Mouse (Mus musculus) neural tube, embryonic 11.5 days (tissue): ENCODE measurements around the gene Chmp1a. TPM values are rescaled to one million over a fixed set of nuclear protein-coding genes. Genes with fewer than 3 reads are reported as not detected.

Source experiments
- ATAC-seq: fragments of 200-750 bp; cut with Nextera tagmentation; 2 replicates; pipeline ENCODE4 v1.8.0; 2017; ENCODE audit warnings: moderate number of reproducible peaks, mild to moderate bottlenecking, moderate TSS enrichment, moderate library complexity; ENCODE audit not compliant: insufficient read depth, low FRiP score, low TSS enrichment
- DNase-seq: peaks from one replicate; pipeline ENCODE4 v3.0.0-alpha.2; 2015; ENCODE audit warnings: low spot score
- H3K27ac ChIP-seq: fragments of 300-500 bp; sonication (generic); 2 replicates; pipeline ENCODE4 v1.5.1; 2014; ENCODE audit warnings: low read depth, mild to moderate bottlenecking, low read length
- H3K27me3 ChIP-seq: fragments of 300-500 bp; sonication (generic); 2 replicates; pipeline ENCODE4 v1.6.1; 2014; ENCODE audit warnings: mild to moderate bottlenecking, low read length, mixed read lengths; ENCODE audit not compliant: control insufficient read depth, insufficient read depth
- H3K36me3 ChIP-seq: fragments of 300-500 bp; sonication (generic); 2 replicates; pipeline ENCODE4 v1.6.1; 2014; ENCODE audit warnings: mild to moderate bottlenecking, low read length, moderate library complexity, mixed read lengths; ENCODE audit not compliant: control insufficient read depth, insufficient read depth
- H3K4me1 ChIP-seq: fragments of 300-500 bp; sonication (generic); 2 replicates; pipeline ENCODE4 v1.6.1; 2014; ENCODE audit warnings: low read length, mixed read lengths; ENCODE audit not compliant: control insufficient read depth, insufficient read depth
- H3K4me2 ChIP-seq: fragments of 300-500 bp; sonication (generic); 2 replicates; pipeline ENCODE4 v1.6.1; 2014; ENCODE audit warnings: low read depth, mild to moderate bottlenecking, moderate library complexity
- H3K4me3 ChIP-seq: fragments of 300-500 bp; sonication (generic); 2 replicates; pipeline ENCODE4 v1.5.1; 2014; ENCODE audit warnings: low read depth, low read length
- H3K9ac ChIP-seq: fragments of 300-500 bp; sonication (generic); 2 replicates; pipeline ENCODE4 v1.6.1; 2014; ENCODE audit warnings: mild to moderate bottlenecking, low read length
- H3K9me3 ChIP-seq: fragments of 300-500 bp; sonication (generic); 2 replicates; pipeline ENCODE4 v1.6.1; 2016; ENCODE audit warnings: low read length; ENCODE audit not compliant: control insufficient read depth
- WGBS: fragments of 180-500 bp; shearing (Covaris S2); extraction: QIAGEN DNeasy Blood & Tissue Kit; methylation state at CpG from one replicate; pipeline ENCODE4 v1.1.7; 2014; 5-methylcytosine and 5-hydroxymethylcytosine counted together
- polyA plus RNA-seq: library from polyadenylated mRNA; unstranded; fragments of >200 nt; fragmentation: Nextera tagmentation; extraction: Ambion mirVana; gene quantifications from 2 replicates; pipeline ENCODE4 v1.2.1, GENCODE M21; 2014

Chmp1a gene
- polyA plus RNA-seq, 1 experiment from 2014 or later: 110 TPM

DNA sequence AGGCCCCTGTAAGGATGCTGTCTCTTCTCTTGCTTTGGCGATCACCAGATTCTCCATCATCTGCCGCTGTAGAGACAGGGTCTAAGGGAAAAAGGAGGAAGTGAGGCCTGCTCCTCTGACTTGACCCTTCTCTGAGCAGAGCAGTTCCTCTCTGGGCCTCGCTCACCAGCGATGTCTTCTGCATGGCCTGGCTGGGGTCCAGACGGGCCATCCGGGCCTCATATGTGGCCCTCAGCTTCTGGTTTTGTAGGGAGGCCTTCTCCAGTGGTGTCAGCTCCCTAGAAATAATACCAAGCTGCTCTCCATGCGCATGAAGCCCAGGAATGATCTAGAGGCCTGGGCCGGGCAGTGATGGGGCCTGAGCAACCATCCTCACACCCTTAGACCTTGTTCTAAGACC, 36.0 kb upstream of the Chmp1a start:
- WGBS: 94% methylated on average over 8 of the region's 8 CpGs
- no peak for ATAC-seq
- Histone ChIP-seq H3K36me3 (peaks cover 26% of the 10 kb centered on the region), H3K9me3 (no peaks in the 10 kb centered on the region), H3K27me3 (no peaks in the 10 kb centered on the region), H3K9ac (no peak overlapping the region), H3K27ac (no peak overlapping the region), H3K4me3 (no peak overlapping the region), H3K4me1 (peaks cover 8% of the 10 kb centered on the region), H3K4me2 (no peak overlapping the region)
- no peak for DNase-seq

DNA sequence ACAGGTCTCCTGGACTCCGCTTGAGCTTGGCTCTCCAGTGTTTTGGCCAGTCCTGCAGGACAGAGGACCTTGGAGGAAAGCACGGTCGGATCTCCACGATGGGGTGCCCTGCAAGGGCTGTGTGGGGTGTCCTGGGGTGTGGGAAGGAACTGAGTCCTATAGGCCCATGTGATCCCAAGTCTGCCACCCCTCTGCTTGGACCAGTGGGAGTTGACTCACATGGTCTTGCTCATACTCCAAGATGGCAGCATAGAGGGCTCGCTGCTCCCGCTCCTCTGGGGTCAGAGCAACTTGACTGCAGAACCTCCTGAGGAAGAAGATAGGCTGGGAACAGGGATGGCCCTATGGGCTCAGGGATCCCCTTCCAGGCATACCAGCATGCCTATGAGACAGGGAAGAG, 35.2 kb upstream of the Chmp1a start:
- Histone ChIP-seq H3K9me3 (no peaks in the 10 kb centered on the region), H3K4me1 (peaks cover 1% of the 10 kb centered on the region; the same call in 1 of the 2 replicates), H3K27me3 (no peaks in the 10 kb centered on the region), H3K9ac (no peak overlapping the region; the same call in 1 of the 2 replicates), H3K4me3 (no peak overlapping the region), H3K27ac (no peak overlapping the region), H3K36me3 (peaks cover 28% of the 10 kb centered on the region), H3K4me2 (no peak overlapping the region)
- no peak for ATAC-seq
- 92% methylated on average over 6 of the region's 6 CpGs for WGBS
- no peak for DNase-seq

DNA sequence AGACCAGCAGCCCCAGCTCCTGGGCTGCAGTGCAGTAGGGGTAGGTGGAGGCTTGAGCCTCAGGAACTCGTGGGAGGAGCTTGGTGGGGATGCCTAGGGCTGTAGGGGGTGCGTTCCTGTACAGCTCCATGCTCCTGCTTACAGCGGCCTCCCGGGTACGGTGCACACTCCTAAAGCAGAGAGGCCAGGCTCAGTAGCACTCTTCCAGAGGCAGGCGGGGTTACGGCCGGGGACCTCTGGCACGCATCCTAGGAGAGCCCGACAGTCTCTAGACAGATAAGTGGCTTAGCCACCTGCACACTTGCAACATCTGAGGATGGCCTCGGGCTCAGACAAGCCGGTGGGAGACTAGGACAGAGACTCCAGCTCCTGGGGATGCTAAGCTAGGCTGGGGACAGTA, 33.0 kb upstream of the Chmp1a start:
- peaks cover 23% of the 10 kb centered on the region for H3K36me3 ChIP-seq

DNA sequence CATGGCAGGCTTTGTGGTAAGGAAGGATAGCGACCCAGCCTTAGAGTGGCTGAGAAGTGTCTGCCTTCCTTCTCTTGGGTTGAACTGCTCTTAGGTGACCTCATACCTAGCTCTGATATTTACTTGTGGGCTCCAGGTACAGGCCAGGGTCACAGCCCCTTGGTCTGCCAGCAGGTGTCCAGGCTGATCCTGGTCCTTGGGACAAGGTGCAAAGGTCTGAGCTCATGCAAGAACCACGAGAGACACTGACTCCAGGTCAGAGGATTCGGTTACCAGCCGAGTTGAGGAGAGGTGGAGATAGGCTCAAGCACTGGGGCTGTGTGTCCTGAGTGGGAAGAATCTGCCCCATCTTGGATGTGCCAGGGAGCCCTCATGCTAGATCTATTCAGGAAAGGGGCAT, 31.8 kb upstream of the Chmp1a start:
- DNase-seq (no peak), ATAC-seq (no peak)
- Histone ChIP-seq H3K36me3 (peaks cover 22% of the 10 kb centered on the region), H3K4me3 (no peak overlapping the region), H3K4me2 (no peak overlapping the region), H3K4me1 (no peaks in the 10 kb centered on the region), H3K9me3 (no peaks in the 10 kb centered on the region), H3K27ac (no peak overlapping the region), H3K27me3 (no peaks in the 10 kb centered on the region), H3K9ac (no peak overlapping the region)
- WGBS: 91% methylated on average over 4 of the region's 4 CpGs

More for the DNA sequence above, 33.0 kb upstream of the Chmp1a start:
- no peak overlapping the region for H3K27ac ChIP-seq
- no peak overlapping the region for H3K9ac ChIP-seq
- DNase-seq: no peak
- ATAC-seq: no peak
- H3K4me1 ChIP-seq: no peaks in the 10 kb centered on the region
- H3K9me3 ChIP-seq: no peaks in the 10 kb centered on the region
- WGBS: 92% methylated on average over 12 of the region's 12 CpGs
- no peaks in the 10 kb centered on the region for H3K27me3 ChIP-seq
- H3K4me3 ChIP-seq: no peak overlapping the region
- no peak overlapping the region for H3K4me2 ChIP-seq

DNA sequence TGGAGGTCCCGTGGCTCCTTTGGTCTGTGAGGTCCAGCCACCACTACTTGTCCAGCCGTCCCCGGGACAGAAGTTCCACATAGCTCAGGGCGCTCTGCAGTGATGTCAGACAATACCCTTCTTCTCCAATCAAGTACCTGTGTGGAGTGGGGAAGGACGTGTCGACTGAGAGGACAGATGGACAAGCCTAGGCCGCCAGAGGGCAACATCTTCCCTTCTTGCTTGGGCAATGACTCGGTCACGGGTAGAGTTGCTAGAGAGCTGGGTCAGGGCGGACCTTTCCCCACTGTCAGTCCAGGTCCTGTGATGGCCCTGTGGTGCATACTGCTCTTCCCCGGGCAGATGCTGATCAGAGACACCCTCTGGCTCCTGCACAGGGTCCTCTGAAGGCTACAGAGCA, 30.5 kb upstream of the Chmp1a start:
- 74% methylated on average over 11 of the region's 11 CpGs for WGBS
- ATAC-seq (no peak), DNase-seq (no peak)
- Histone ChIP-seq H3K27ac (no peak overlapping the region), H3K27me3 (no peaks in the 10 kb centered on the region), H3K4me3 (no peak overlapping the region), H3K9me3 (no peaks in the 10 kb centered on the region), H3K36me3 (peaks cover 22% of the 10 kb centered on the region), H3K4me2 (no peak overlapping the region), H3K9ac (no peak overlapping the region), H3K4me1 (no peaks in the 10 kb centered on the region)

DNA sequence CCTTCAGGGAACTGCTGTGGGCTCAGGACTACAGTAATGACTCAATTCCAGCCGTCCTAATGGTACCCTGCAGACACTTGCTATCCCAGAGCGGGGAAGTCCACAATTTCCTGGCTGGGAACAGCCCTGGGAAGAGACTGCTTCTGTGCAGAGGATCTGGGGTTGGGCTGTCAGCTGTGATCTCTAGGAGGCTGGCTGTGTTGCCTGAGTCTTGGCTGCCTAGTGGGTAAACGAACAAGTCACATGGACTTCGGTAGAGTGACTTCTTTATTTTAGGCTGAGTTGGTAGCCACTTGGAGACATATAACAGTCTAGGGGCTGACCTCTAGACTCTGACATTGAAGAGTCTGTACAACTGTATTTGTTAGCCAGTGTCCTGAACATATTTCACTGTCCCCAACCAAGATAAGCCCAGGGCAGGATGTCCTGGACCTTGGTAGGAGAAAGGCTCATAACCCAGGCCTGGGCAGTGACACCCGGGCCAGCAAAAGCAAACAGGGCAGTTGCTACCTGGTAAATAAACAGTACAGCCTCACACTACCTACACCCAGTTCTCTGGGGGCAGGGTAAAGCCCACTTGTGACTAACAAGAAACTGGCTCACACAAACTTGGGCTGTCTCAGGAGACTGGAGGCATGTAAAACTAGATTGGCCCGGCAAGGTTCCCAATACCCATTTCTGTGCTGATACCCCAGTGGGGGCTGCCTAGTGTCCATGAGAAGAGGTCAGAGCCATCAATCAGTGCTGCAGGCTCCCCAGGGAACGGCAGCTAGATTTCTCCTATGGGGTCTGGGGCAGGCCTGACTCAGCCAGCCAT, 29.8 kb upstream of the Chmp1a start:
- H3K4me3 ChIP-seq: no peak overlapping the region
- ATAC-seq (no peak), DNase-seq (no peak)
- H3K9me3 ChIP-seq: no peaks in the 10 kb centered on the region
- no peaks in the 10 kb centered on the region for H3K4me1 ChIP-seq
- H3K9ac ChIP-seq: no peak overlapping the region
- no peaks in the 10 kb centered on the region for H3K27me3 ChIP-seq
- peaks cover 15% of the 10 kb centered on the region for H3K36me3 ChIP-seq
- WGBS: 85% methylated on average over 7 of the region's 7 CpGs
- no peak overlapping the region for H3K27ac ChIP-seq
- no peak overlapping the region for H3K4me2 ChIP-seq

DNA sequence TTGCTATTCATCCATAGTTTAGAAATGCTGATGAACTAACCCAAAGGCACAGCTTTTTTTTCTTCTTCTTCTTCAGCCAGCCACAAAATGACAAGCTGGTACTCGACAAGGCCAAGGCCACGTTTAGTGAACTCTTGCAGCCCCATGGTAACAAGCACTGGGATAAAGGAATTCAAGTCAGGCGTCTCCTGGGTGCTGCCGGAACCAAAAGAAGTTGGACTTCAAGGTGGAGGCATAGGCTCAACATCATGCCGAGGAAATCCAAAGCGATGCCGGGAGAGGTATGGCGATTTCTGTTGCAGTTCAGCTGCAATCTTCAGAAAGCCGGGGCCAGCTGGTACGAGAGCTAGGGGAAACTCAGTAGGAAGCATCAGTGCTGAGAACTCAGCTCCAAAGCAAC, 26.8 kb upstream of the Chmp1a start:
- Histone ChIP-seq H3K27ac (no peak overlapping the region), H3K4me2 (no peak overlapping the region), H3K9ac (no peak overlapping the region), H3K27me3 (peaks cover 14% of the 10 kb centered on the region), H3K4me1 (peaks cover 9% of the 10 kb centered on the region; the same call in 1 of the 2 replicates), H3K36me3 (0 out of 2 replicates have a peak, but pooled peaks cover 2% of the 10 kb centered on the region), H3K4me3 (no peak overlapping the region), H3K9me3 (no peaks in the 10 kb centered on the region)
- no peak for ATAC-seq
- no peak for DNase-seq
- WGBS: 88% methylated on average over 10 of the region's 10 CpGs

DNA sequence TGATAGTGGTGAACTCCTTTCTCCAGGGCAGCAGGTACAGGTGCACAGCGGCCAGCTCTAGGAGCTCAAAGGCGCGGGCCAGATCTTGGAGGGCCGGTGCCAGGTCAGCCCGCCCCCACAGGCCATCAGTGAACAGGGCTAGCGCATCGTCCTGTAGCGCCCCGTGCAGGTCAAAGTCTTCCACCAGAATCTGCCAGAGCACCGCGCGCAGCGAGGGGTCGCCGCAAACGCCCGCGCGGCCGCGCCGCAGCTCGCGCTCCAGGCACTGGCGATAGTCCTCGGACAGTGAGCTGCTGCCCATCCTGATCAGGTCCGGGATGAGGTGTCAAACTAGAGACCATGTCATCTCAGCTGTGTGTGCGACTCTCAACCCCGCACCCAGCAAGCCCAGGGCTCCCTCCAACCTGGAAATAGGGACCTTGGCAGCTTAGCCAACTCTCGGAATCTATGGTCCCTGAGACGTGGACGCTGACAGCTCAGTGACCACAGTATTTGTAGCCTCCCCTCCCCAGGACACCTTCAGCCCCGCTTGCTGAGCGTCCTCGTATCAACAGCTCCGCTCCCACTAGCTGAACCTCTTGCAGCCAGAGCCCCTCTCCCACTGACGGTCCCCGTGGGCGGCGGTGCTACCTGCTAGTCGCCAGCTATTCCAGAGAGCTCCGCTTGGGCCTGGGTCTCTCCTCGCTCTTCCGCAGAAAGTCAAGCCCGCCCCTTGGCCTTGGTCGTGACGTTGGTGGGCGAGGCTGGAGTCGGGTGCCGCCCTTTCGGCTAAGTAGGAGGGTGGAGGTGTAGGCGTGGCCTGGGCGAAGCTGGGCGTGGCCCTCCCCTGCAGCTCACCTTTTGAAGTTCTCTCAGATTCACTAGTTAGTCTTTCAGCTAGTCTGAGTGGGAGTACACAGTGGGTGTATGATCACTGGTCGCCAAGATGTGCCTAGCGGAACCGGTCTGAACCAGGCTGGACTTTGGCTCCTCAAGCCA, 23.2 kb upstream of the Chmp1a start, which contains the start of gene Spata2l:
Spata2l (minus strand) TSS at position 714 of the 978 bp plus-strand sequence.
- H3K4me1 ChIP-seq: peaks cover 9% of the 10 kb centered on the region; the same call in 1 of the 2 replicates
- H3K9me3 ChIP-seq: no peaks in the 10 kb centered on the region
- no peaks in the 10 kb centered on the region for H3K36me3 ChIP-seq
- peak within 1 kb of the TSS; percentile 49 for H3K9ac ChIP-seq
- peaks cover 14% of the 10 kb centered on the region for H3K27me3 ChIP-seq
- H3K27ac ChIP-seq: no peak within 1 kb of the TSS
- H3K4me3 ChIP-seq: peak within 1 kb of the TSS; percentile 39
- peak; percentile 84 for ATAC-seq
- 2% methylated on average over 57 of the region's 57 CpGs for WGBS
- peak; percentile 89 for DNase-seq
- peak within 1 kb of the TSS; percentile 75 for H3K4me2 ChIP-seq
